Mouse (Mus musculus) c-Kit-negative CD71-positive TER-119-positive erythroid progenitor cells, embryonic 14.5 days (primary cell): ENCODE data around the gene Wdr47.
A peak's percentile ranks its signal among the peaks of the same experiment; 100 is the strongest.
"Not testable (repeated sequence)": the region's sequence is repeated elsewhere in the genome, so short reads cannot be mapped to it uniquely, and the experiment has no call there.

ENCODE experiments used
- DNase-seq: peaks from one replicate; pipeline ENCODE4 v3.0.0-alpha.2; 2013; ENCODE audit warnings: low read depth, low spot score

Wdr47 gene

GRCm38 (mm10) chr3:108634761-108635160 lies 43.7 kb downstream of the Wdr47 start:
- no peak for DNase-seq

- no peak for DNase-seq
Measured at GRCm38 (mm10) chr3:108639412-108639811, 48.3 kb downstream of the Wdr47 start.

- no peak for DNase-seq
Measured at GRCm38 (mm10) chr3:108640998-108641397, 49.9 kb downstream of the Wdr47 start.

- DNase-seq: no peak
Measured at GRCm38 (mm10) chr3:108644856-108645255, 53.8 kb downstream of the Wdr47 start.

- DNase-seq: no peak
Measured at GRCm38 (mm10) chr3:108646036-108646435, 55.0 kb downstream of the Wdr47 start.

- DNase-seq: not testable (repeated sequence)
Measured at GRCm38 (mm10) chr3:108647681-108648080, 56.6 kb downstream of the Wdr47 start.

- DNase-seq: no peak
Measured at GRCm38 (mm10) chr3:108652866-108653642, 62.0 kb downstream of the Wdr47 start.

GRCm38 (mm10) chr3:108653710-108654379 lies 62.8 kb downstream of the Wdr47 start, which contains the start of gene Clcc1:
TSS of gene Clcc1 (plus strand) at chr3:108653913.
- DNase-seq: peak; percentile 86

- no peak for DNase-seq
Measured at GRCm38 (mm10) chr3:108654566-108654965, 63.5 kb downstream of the Wdr47 start.

GRCm38 (mm10) chr3:108655486-108655885 lies 64.4 kb downstream of the Wdr47 start:
- no peak for DNase-seq

- DNase-seq: no peak
Measured at GRCm38 (mm10) chr3:108658612-108659011, 67.5 kb downstream of the Wdr47 start.

- no peak for DNase-seq
Measured at GRCm38 (mm10) chr3:108660941-108661340, 69.9 kb downstream of the Wdr47 start.

GRCm38 (mm10) chr3:108676616-108677015 lies 85.5 kb downstream of the Wdr47 start:
- DNase-seq: no peak

GRCm38 (mm10) chr3:108681004-108681403 lies 89.9 kb downstream of the Wdr47 start:
- no peak for DNase-seq

- DNase-seq: not testable (repeated sequence)
Measured at GRCm38 (mm10) chr3:108683597-108683996, 92.5 kb downstream of the Wdr47 start.

GRCm38 (mm10) chr3:108685701-108686100 lies 94.6 kb downstream of the Wdr47 start:
- no peak for DNase-seq

- DNase-seq: no peak
Measured at GRCm38 (mm10) chr3:108689015-108689441, 97.9 kb downstream of the Wdr47 start.

- DNase-seq: no peak
Measured at GRCm38 (mm10) chr3:108689446-108689845, 98.4 kb downstream of the Wdr47 start.

- no peak for DNase-seq
Measured at GRCm38 (mm10) chr3:108689979-108690378, 98.9 kb downstream of the Wdr47 start.

- DNase-seq: no peak
Measured at GRCm38 (mm10) chr3:108694321-108694720, 103.2 kb downstream of the Wdr47 start.
